Mouse (Mus musculus) olfactory bulb, adult 2 months (tissue): ENCODE results near the gene Nans.

Experiments
- CTCF ChIP-seq: fragments of 200-500 bp; IDR thresholded peaks from 2 replicates; pipeline ENCODE4 v1.5.1; 2012; ENCODE audit warnings: low read depth, mild to moderate bottlenecking, low read length, moderate library complexity; ENCODE audit not compliant: insufficient read depth
- POLR2A ChIP-seq: fragments of 200-500 bp; IDR thresholded peaks from 2 replicates; pipeline ENCODE4 v1.6.1; 2012; ENCODE audit warnings: mild to moderate bottlenecking, low read depth, low read length, moderate library complexity; ENCODE audit not compliant: insufficient read depth

- TF ChIP-seq CTCF (no peak), POLR2A (no peak)
Observed at GRCm38 (mm10) chr4:46541707-46542106, 52.7 kb downstream of the Nans start.
